Mouse (Mus musculus) MEL (cell line): ENCODE data around the gene Fam189b. TPM values are rescaled to one million over a fixed set of nuclear protein-coding genes. Genes with fewer than 3 reads are reported as not detected.
A peak's percentile ranks its signal among the peaks of the same experiment; 100 is the strongest.

Experiments used
- DNase-seq: peaks from one replicate; pipeline ENCODE4 v3.0.0; 2011; ENCODE audit warnings: low read depth, low spot score
- H3K27ac ChIP-seq: 2 replicates; pipeline ENCODE4 v1.5.1; 2012; ENCODE audit warnings: low read depth, mild to moderate bottlenecking, control low read depth, low read length, moderate library complexity; ENCODE audit not compliant: control insufficient read depth
- H3K27me3 ChIP-seq, 2 experiments: fragments of 150-350 bp in 1 of 2; sonication (generic) in 1 of 2; 2 replicates each; pipeline ENCODE4 v1.6.1; 2012; ENCODE audit warnings: low read length in 2 of 2, mild to moderate bottlenecking in 2 of 2, improper control_type of control experiment in 1 of 2, moderate library complexity in 1 of 2; ENCODE audit not compliant: insufficient read depth in 2 of 2, control insufficient read depth in 1 of 2
- H3K36me3 ChIP-seq, 2 experiments: 2 replicates each; pipeline ENCODE4 v1.6.1; 2012 to 2014; ENCODE audit warnings: low read length in 2 of 2, improper control_type of control experiment in 1 of 2, inconsistent platforms in 1 of 2, mild to moderate bottlenecking in 1 of 2; ENCODE audit not compliant: insufficient read depth in 2 of 2, control insufficient read depth in 1 of 2
- H3K4me1 ChIP-seq, 2 experiments: fragments of 150-350 bp in 1 of 2; sonication (generic) in 1 of 2; 2 replicates each; pipeline ENCODE4 v1.6.1; 2012; ENCODE audit warnings: low read length in 2 of 2, improper control_type of control experiment in 1 of 2, mild to moderate bottlenecking in 1 of 2; ENCODE audit not compliant: insufficient read depth in 2 of 2, control insufficient read depth in 1 of 2
- H3K4me3 ChIP-seq, 2 experiments: fragments of 150-350 bp in 1 of 2; sonication (generic) in 1 of 2; 2 replicates each; pipeline ENCODE4 v1.5.1; 2012; ENCODE audit warnings: low read depth in 2 of 2, low read length in 2 of 2, mild to moderate bottlenecking in 2 of 2, moderate library complexity in 2 of 2, control low read depth in 1 of 2, improper control_type of control experiment in 1 of 2; ENCODE audit not compliant: control insufficient read depth in 1 of 2, insufficient read depth in 1 of 2
- H3K79me2 ChIP-seq: 2 replicates; pipeline ENCODE4 v1.6.1; 2012; ENCODE audit warnings: mild to moderate bottlenecking, low read length, moderate library complexity; ENCODE audit not compliant: control insufficient read depth, poor library complexity, insufficient read depth
- H3K9ac ChIP-seq: 2 replicates; pipeline ENCODE4 v1.6.1; 2012; ENCODE audit warnings: low read depth, mild to moderate bottlenecking, control low read depth, low read length, moderate library complexity; ENCODE audit not compliant: control insufficient read depth, poor library complexity, severe bottlenecking
- H3K9me3 ChIP-seq: fragments of 150-350 bp; sonication (generic); replicated peaks from 2 replicates; pipeline ENCODE4 v1.6.1; 2012; ENCODE audit warnings: mild to moderate bottlenecking, low read length, improper control_type of control experiment, moderate library complexity; ENCODE audit not compliant: insufficient read depth
- BHLHE40 ChIP-seq: IDR thresholded peaks from 2 replicates; pipeline ENCODE4 v1.6.1; 2012; ENCODE audit warnings: low read depth, mild to moderate bottlenecking, inconsistent platforms, low read length, improper control_type of control experiment, borderline replicate concordance
- CHD1 ChIP-seq: IDR thresholded peaks from 2 replicates; pipeline ENCODE4 v1.6.1; 2012; ENCODE audit warnings: low read depth, mild to moderate bottlenecking, inconsistent platforms, low read length, improper control_type of control experiment
- CHD2 ChIP-seq: IDR thresholded peaks from 2 replicates; pipeline ENCODE4 v1.6.1; 2011; ENCODE audit warnings: low read length, improper control_type of control experiment
- CTCF ChIP-seq, 3 experiments: IDR thresholded peaks in 2 of 3; conservative IDR thresholded peaks in 1 of 3; 2 replicates each; pipeline ENCODE4 v1.5.1; 2011 to 2012; ENCODE audit warnings: low read length in 3 of 3, low read depth in 2 of 3, mild to moderate bottlenecking in 2 of 3, improper control_type of control experiment in 1 of 3, inconsistent platforms in 1 of 3, mixed read lengths in 1 of 3, moderate library complexity in 1 of 3; ENCODE audit not compliant: control insufficient read depth in 1 of 3, insufficient read depth in 1 of 3, poor library complexity in 1 of 3, severe bottlenecking in 1 of 3
- E2F4 ChIP-seq: IDR thresholded peaks from 2 replicates; pipeline ENCODE4 v1.6.1; 2011; ENCODE audit warnings: low read depth, low read length, improper control_type of control experiment, borderline replicate concordance
- ELF1 ChIP-seq: IDR thresholded peaks from 2 replicates; pipeline ENCODE4 v1.6.1; 2014; ENCODE audit warnings: low read depth, mild to moderate bottlenecking, inconsistent platforms, low read length, improper control_type of control experiment, moderate library complexity
- EP300 ChIP-seq, 2 experiments: IDR thresholded peaks; 2 replicates each; pipeline ENCODE4 v1.6.1; 2011; ENCODE audit warnings: improper control_type of control experiment in 2 of 2, low read length in 2 of 2, low read depth in 1 of 2, mild to moderate bottlenecking in 1 of 2
- ETS1 ChIP-seq: IDR thresholded peaks from 2 replicates; pipeline ENCODE4 v1.6.1; 2012; ENCODE audit warnings: low read depth, mild to moderate bottlenecking, inconsistent platforms, low read length, improper control_type of control experiment, moderate library complexity
- GABPA ChIP-seq: IDR thresholded peaks from 2 replicates; pipeline ENCODE4 v1.6.1; 2012; ENCODE audit warnings: low read depth, mild to moderate bottlenecking, inconsistent platforms, low read length, improper control_type of control experiment, moderate library complexity
- GATA1 ChIP-seq: IDR thresholded peaks from 2 replicates; pipeline ENCODE4 v1.6.1; 2011; ENCODE audit warnings: low read depth, low read length, improper control_type of control experiment
- HCFC1 ChIP-seq: IDR thresholded peaks from 2 replicates; pipeline ENCODE4 v1.6.1; 2012; ENCODE audit warnings: low read depth, mild to moderate bottlenecking, inconsistent platforms, low read length, improper control_type of control experiment, moderate library complexity
- JUND ChIP-seq: IDR thresholded peaks from 2 replicates; pipeline ENCODE4 v1.6.1; 2011; ENCODE audit warnings: low read depth, mild to moderate bottlenecking, improper control_type of control experiment, low read length
- KAT2A ChIP-seq: conservative IDR thresholded peaks from 2 replicates; pipeline ENCODE4 v1.6.1; 2012; ENCODE audit warnings: low read depth, low read length, improper control_type of control experiment, inconsistent platforms
- MAFK ChIP-seq: IDR thresholded peaks from 2 replicates; pipeline ENCODE4 v1.6.1; 2011; ENCODE audit warnings: low read depth, mild to moderate bottlenecking, low read length, improper control_type of control experiment, borderline replicate concordance
- MAX ChIP-seq: IDR thresholded peaks from 2 replicates; pipeline ENCODE4 v1.6.1; 2011; ENCODE audit warnings: low read length, improper control_type of control experiment
- MEF2A ChIP-seq: IDR thresholded peaks from 2 replicates; pipeline ENCODE4 v1.6.1; 2014; ENCODE audit warnings: low read depth, mild to moderate bottlenecking, inconsistent platforms, low read length, improper control_type of control experiment; ENCODE audit not compliant: poor library complexity, insufficient replicate concordance, severe bottlenecking; ENCODE audit errors: extremely low read depth
- MXI1 ChIP-seq: IDR thresholded peaks from 2 replicates; pipeline ENCODE4 v1.6.1; 2011; ENCODE audit warnings: mild to moderate bottlenecking, low read depth, low read length, improper control_type of control experiment
- MYB ChIP-seq: IDR thresholded peaks from 2 replicates; pipeline ENCODE4 v1.6.1; 2011; ENCODE audit warnings: mild to moderate bottlenecking, low read depth, low read length, improper control_type of control experiment
- MYC ChIP-seq: IDR thresholded peaks from 2 replicates; pipeline ENCODE4 v1.6.1; 2011; ENCODE audit warnings: low read depth, mild to moderate bottlenecking, low read length, improper control_type of control experiment, moderate library complexity
- NELFE ChIP-seq: IDR thresholded peaks from 2 replicates; pipeline ENCODE4 v1.6.1; 2011; ENCODE audit warnings: low read depth, low read length, improper control_type of control experiment
- NRF1 ChIP-seq: IDR thresholded peaks from 2 replicates; pipeline ENCODE4 v1.6.1; 2014; ENCODE audit warnings: low read depth, mild to moderate bottlenecking, inconsistent platforms, low read length, improper control_type of control experiment, moderate library complexity; ENCODE audit not compliant: poor library complexity, insufficient read depth, severe bottlenecking
- POLR2A ChIP-seq, 2 experiments: IDR thresholded peaks; 2 replicates each; pipeline ENCODE4 v1.6.1; 2011 to 2012; ENCODE audit warnings: low read length in 2 of 2, mild to moderate bottlenecking in 2 of 2, control low read depth in 1 of 2, improper control_type of control experiment in 1 of 2, low read depth in 1 of 2, moderate library complexity in 1 of 2; ENCODE audit not compliant: control insufficient read depth in 1 of 2, insufficient read depth in 1 of 2, poor library complexity in 1 of 2
- POLR2AphosphoS2 ChIP-seq: IDR thresholded peaks from 2 replicates; pipeline ENCODE4 v1.6.1; 2011; ENCODE audit warnings: low read length, improper control_type of control experiment
- POLR2AphosphoS5 ChIP-seq: IDR thresholded peaks from 2 replicates; pipeline ENCODE4 v1.6.1; 2012; ENCODE audit warnings: low read depth, borderline replicate concordance, mild to moderate bottlenecking, inconsistent platforms, low read length, moderate library complexity, mixed read lengths
- RAD21 ChIP-seq: IDR thresholded peaks from 2 replicates; pipeline ENCODE4 v1.6.1; 2011; ENCODE audit warnings: mild to moderate bottlenecking, low read depth, low read length, improper control_type of control experiment
- RCOR1 ChIP-seq: IDR thresholded peaks from 2 replicates; pipeline ENCODE4 v1.6.1; 2012; ENCODE audit warnings: low read depth, mild to moderate bottlenecking, inconsistent platforms, low read length, improper control_type of control experiment
- SIN3A ChIP-seq: IDR thresholded peaks from 2 replicates; pipeline ENCODE4 v1.6.1; 2012; ENCODE audit warnings: low read length, improper control_type of control experiment, inconsistent platforms
- SMC3 ChIP-seq: IDR thresholded peaks from 2 replicates; pipeline ENCODE4 v1.6.1; 2011; ENCODE audit warnings: low read depth, low read length, improper control_type of control experiment
- TAL1 ChIP-seq: IDR thresholded peaks from 2 replicates; pipeline ENCODE4 v1.6.1; 2012; ENCODE audit warnings: mild to moderate bottlenecking, inconsistent platforms, low read length, moderate library complexity, mixed read lengths
- TBP ChIP-seq: IDR thresholded peaks from 2 replicates; pipeline ENCODE4 v1.8.0; 2011; ENCODE audit warnings: low read depth, low read length, improper control_type of control experiment
- TCF12 ChIP-seq: IDR thresholded peaks from 2 replicates; pipeline ENCODE4 v1.6.1; 2014; ENCODE audit warnings: low read depth, mild to moderate bottlenecking, inconsistent platforms, low read length, improper control_type of control experiment, moderate library complexity
- UBTF ChIP-seq: IDR thresholded peaks from 2 replicates; pipeline ENCODE4 v1.6.1; 2012; ENCODE audit warnings: low read depth, mild to moderate bottlenecking, inconsistent platforms, low read length, improper control_type of control experiment, moderate library complexity, borderline replicate concordance; ENCODE audit not compliant: insufficient read depth
- USF1 ChIP-seq: IDR thresholded peaks from 2 replicates; pipeline ENCODE4 v1.6.1; 2014; ENCODE audit warnings: low read depth, mild to moderate bottlenecking, inconsistent platforms, low read length, improper control_type of control experiment, moderate library complexity
- USF2 ChIP-seq, 2 experiments: IDR thresholded peaks; 2 replicates each; pipeline ENCODE4 v1.6.1; 2011 to 2012; ENCODE audit warnings: improper control_type of control experiment in 2 of 2, low read length in 2 of 2, borderline replicate concordance in 1 of 2, inconsistent platforms in 1 of 2, low read depth in 1 of 2, mild to moderate bottlenecking in 1 of 2; ENCODE audit not compliant: insufficient read depth in 1 of 2
- ZC3H11A ChIP-seq: IDR thresholded peaks from 2 replicates; pipeline ENCODE4 v1.6.1; 2012; ENCODE audit warnings: low read depth, mild to moderate bottlenecking, inconsistent platforms, low read length, improper control_type of control experiment
- ZKSCAN1 ChIP-seq: IDR thresholded peaks from 2 replicates; pipeline ENCODE4 v1.6.1; 2012; ENCODE audit warnings: low read depth, mild to moderate bottlenecking, inconsistent platforms, low read length, improper control_type of control experiment, moderate library complexity
- ZMIZ1 ChIP-seq: IDR thresholded peaks from 2 replicates; pipeline ENCODE4 v1.6.1; 2012; ENCODE audit warnings: low read depth, mild to moderate bottlenecking, inconsistent platforms, low read length, improper control_type of control experiment, moderate library complexity
- ZNF384 ChIP-seq: IDR thresholded peaks from 2 replicates; pipeline ENCODE4 v1.6.1; 2012; ENCODE audit warnings: low read depth, mild to moderate bottlenecking, inconsistent platforms, low read length, improper control_type of control experiment
- polyA plus RNA-seq, 2 experiments: library from polyadenylated mRNA; stranded (reverse) in 1 of 2; unstranded in 1 of 2; fragments of >175 nt in 1 of 2; fragments of >200 nt in 1 of 2; gene quantifications; 2 replicates each; pipeline versions ENCODE4 v1.2.1 to v1.2.4; 2012; ENCODE audit warnings: low replicate concordance in 2 of 2, low read depth in 1 of 2; ENCODE audit not compliant: insufficient read length in 2 of 2, insufficient read depth in 1 of 2, missing spikeins in 1 of 2
- total RNA-seq: library from RNA; depleted of rRNA; stranded (reverse); fragments of 300-350 nt; gene quantifications from 2 replicates; pipeline ENCODE4 v1.2.3, GENCODE M21; 2012

Gene Fam189b
- total and polyA plus RNA-seq, 3 experiments: 7.0 to 35.3 TPM; not detected in 1

- Histone ChIP-seq H3K79me2 (no peaks in the 10 kb centered on the region; the same call in 1 of the 2 replicates), H3K4me3 (no peak overlapping the region), H3K36me3 (peaks cover 0 to 32% of the 10 kb centered on the region in 2 experiments; a peak in 2 of 4 replicates), H3K9me3 (no peaks in the 10 kb centered on the region), H3K4me1 (peaks cover 26 to 36% of the 10 kb centered on the region in 2 experiments), H3K9ac (no peak overlapping the region), H3K27ac (no peak overlapping the region), H3K27me3 (no peaks in the 10 kb centered on the region)
- peak; percentile 81 for DNase-seq
- TF ChIP-seq SMC3 (peak; percentile 93), TAL1 (no peak), RAD21 (peak; percentile 84), HCFC1 (no peak), UBTF (no peak), CHD1 (no peak), NRF1 (no peak), JUND (no peak), ZKSCAN1 (no peak), ELF1 (no peak), CTCF (IDR thresholded peaks at IDR 0.05 in 2 of 3, conservative IDR thresholded peaks at IDR 0.05 in 1 of 3; ENCODE audit: control insufficient read depth in 1 of 3, insufficient read depth in 1 of 3, low read depth in 2 of 3, low read length in 3 of 3, poor library complexity in 1 of 3, severe bottlenecking in 1 of 3) (peak; percentile 50 to 87 (median 68)), CHD2 (no peak), TCF12 (no peak), E2F4 (no peak), POLR2AphosphoS2 (no peak), EP300 (IDR thresholded peaks at IDR 0.05; ENCODE audit: low read depth in 1 of 2, low read length in 2 of 2) (no peak), KAT2A (no peak), ZNF384 (peak; percentile 39; the same call in 1 of the 2 replicates), GABPA (no peak), MXI1 (peak; percentile 90), MAFK (no peak), POLR2A (IDR thresholded peaks at IDR 0.05; ENCODE audit: control insufficient read depth in 1 of 2, insufficient read depth in 1 of 2, low read depth in 1 of 2, low read length in 2 of 2, poor library complexity in 1 of 2) (no peak), RCOR1 (no peak), NELFE (no peak), ZMIZ1 (no peak), POLR2AphosphoS5 (no peak), ETS1 (0 out of 2 replicates have a peak, but pooled peaks have one; percentile 27), MEF2A (no peak), USF2 (IDR thresholded peaks at IDR 0.05; ENCODE audit: borderline replicate concordance in 1 of 2, insufficient read depth in 1 of 2, low read depth in 1 of 2, low read length in 2 of 2) (no peak), MYB (no peak), MYC (peak; percentile 74), MAX (peak; percentile 76), SIN3A (peak; percentile 87), TBP (no peak), ZC3H11A (peak; percentile 75), USF1 (no peak), GATA1 (no peak), BHLHE40 (no peak)
Measured at GRCm38 (mm10) chr3:89193853-89194252, 10.9 kb downstream of the Fam189b start.
